Mouse (Mus musculus): Measurements from ENCODE around the gene Cib2. TPM values are rescaled to one million over a fixed set of nuclear protein-coding genes. Genes with fewer than 3 reads are reported as not detected.
A peak's percentile ranks its signal among the peaks of the same experiment; 100 is the strongest.

Cib2 gene
- polyA plus RNA-seq, 1 experiment from 2014 or later: 43.4 TPM

GRCm38 (mm10) chr9:54499291-54499690 lies 60.7 kb downstream of the Cib2 start:
- DNase-seq (ENCODE audit: low spot score): no peak
- ATAC-seq: no peak
- Histone ChIP-seq H3K4me1 (ENCODE audit: control insufficient read depth, insufficient read depth, low read length) (peaks cover 10% of the 10 kb centered on the region), H3K36me3 (ENCODE audit: control insufficient read depth, insufficient read depth, low read length) (no peaks in the 10 kb centered on the region), H3K27me3 (replicated peaks; ENCODE audit: control insufficient read depth, insufficient read depth, low read length) (no peaks in the 10 kb centered on the region), H3K9ac (ENCODE audit: low read length) (no peak overlapping the region), H3K27ac (ENCODE audit: low read depth, low read length) (no peak overlapping the region), H3K4me2 (ENCODE audit: low read length) (peak overlapping the region; percentile 68), H3K4me3 (ENCODE audit: low read depth, low read length) (no peak overlapping the region), H3K9me3 (replicated peaks; ENCODE audit: control insufficient read depth, low read length) (no peaks in the 10 kb centered on the region)
- WGBS: 87% methylated on average over 6 of the region's 6 CpGs

Other genes starting within 250 kb of the Cib2 start
- gene Dmxl2, start 58.6 kb downstream of the Cib2 start, polyA plus RNA-seq (2014; fragmentation: Nextera tagmentation; extraction: Ambion mirVana): 39.5 and 53.7 TPM in 2 replicates
- gene Sh2d7, start 21.2 kb downstream of the Cib2 start, polyA plus RNA-seq (2014; fragmentation: Nextera tagmentation; extraction: Ambion mirVana): 0.10 TPM in 2 replicates
- 141 and 175 TPM in 2 replicates for gene Idh3a, start 26.1 kb upstream of the Cib2 start, polyA plus RNA-seq (2014; fragmentation: Nextera tagmentation; extraction: Ambion mirVana)
- gene Acsbg1, start 101.7 kb upstream of the Cib2 start, polyA plus RNA-seq (2014; fragmentation: Nextera tagmentation; extraction: Ambion mirVana): 18.6 and 21.9 TPM in 2 replicates
- 5.2 and 5.5 TPM in 2 replicates for gene Dnaja4, start 138.7 kb upstream of the Cib2 start, polyA plus RNA-seq (2014; fragmentation: Nextera tagmentation; extraction: Ambion mirVana)
- gene Wdr61, start 174.3 kb upstream of the Cib2 start, polyA plus RNA-seq (2014; fragmentation: Nextera tagmentation; extraction: Ambion mirVana): 141 and 159 TPM in 2 replicates
- gene Crabp1, start 204.5 kb upstream of the Cib2 start, polyA plus RNA-seq (2014; fragmentation: Nextera tagmentation; extraction: Ambion mirVana): 44.7 and 51.7 TPM in 2 replicates